Mouse (Mus musculus) midbrain, embryonic 11.5 days (tissue): Measurements from ENCODE around the gene Mthfr. TPM values are rescaled to one million over a fixed set of nuclear protein-coding genes. Genes with fewer than 3 reads are reported as not detected.
A peak's percentile ranks its signal among the peaks of the same experiment; 100 is the strongest.
"Not testable (repeated sequence)": the region's sequence is repeated elsewhere in the genome, so short reads cannot be mapped to it uniquely, and the experiment has no call there.

Source experiments
- ATAC-seq: fragments of 200-750 bp; cut with Nextera tagmentation; 2 replicates; pipeline ENCODE4 v1.8.0; 2017; ENCODE audit warnings: moderate TSS enrichment, moderate library complexity; ENCODE audit not compliant: low FRiP score
- DNase-seq: peaks from one replicate; pipeline ENCODE4 v3.0.0; 2015; ENCODE audit warnings: low spot score; ENCODE audit errors: missing footprints
- H3K27ac ChIP-seq: fragments of 300-500 bp; sonication (generic); 2 replicates; pipeline ENCODE4 v1.5.1; 2014; ENCODE audit warnings: low read depth, low read length
- H3K27me3 ChIP-seq: fragments of 300-500 bp; sonication (generic); 2 replicates; pipeline ENCODE4 v1.6.1; 2014; ENCODE audit warnings: mild to moderate bottlenecking, low read length, moderate library complexity, mixed read lengths; ENCODE audit not compliant: control insufficient read depth, insufficient read depth
- H3K36me3 ChIP-seq: fragments of 300-500 bp; sonication (generic); 2 replicates; pipeline ENCODE4 v1.6.1; 2014; ENCODE audit warnings: mild to moderate bottlenecking, low read length, moderate library complexity, mixed read lengths; ENCODE audit not compliant: control insufficient read depth, insufficient read depth
- H3K4me1 ChIP-seq: fragments of 300-500 bp; sonication (generic); 2 replicates; pipeline ENCODE4 v1.6.1; 2014; ENCODE audit warnings: low read length; ENCODE audit not compliant: control insufficient read depth, insufficient read depth
- H3K4me2 ChIP-seq: fragments of 300-500 bp; sonication (generic); 2 replicates; pipeline ENCODE4 v1.6.1; 2014; ENCODE audit warnings: mild to moderate bottlenecking, moderate library complexity
- H3K4me3 ChIP-seq: fragments of 300-500 bp; sonication (generic); 2 replicates; pipeline ENCODE4 v1.5.1; 2014; ENCODE audit warnings: low read depth, low read length
- H3K9ac ChIP-seq: fragments of 300-500 bp; sonication (generic); 2 replicates; pipeline ENCODE4 v1.6.1; 2014; ENCODE audit warnings: low read length
- H3K9me3 ChIP-seq: fragments of 300-500 bp; sonication (generic); 2 replicates; pipeline ENCODE4 v1.6.1; 2016; ENCODE audit warnings: low read length; ENCODE audit not compliant: control insufficient read depth
- WGBS: fragments of 180-500 bp; shearing (Covaris S2); extraction: QIAGEN DNeasy Blood & Tissue Kit; methylation state at CpG from one replicate; pipeline ENCODE4 v1.1.7; 2014; 5-methylcytosine and 5-hydroxymethylcytosine counted together
- polyA plus RNA-seq: library from polyadenylated mRNA; unstranded; fragments of >200 nt; fragmentation: Nextera tagmentation; extraction: Ambion mirVana; gene quantifications from 2 replicates; pipeline ENCODE4 v1.2.1, GENCODE M21; 2014

Gene Mthfr
- polyA plus RNA-seq, 1 experiment from 2014 or later, result 17.8 TPM

DNA sequence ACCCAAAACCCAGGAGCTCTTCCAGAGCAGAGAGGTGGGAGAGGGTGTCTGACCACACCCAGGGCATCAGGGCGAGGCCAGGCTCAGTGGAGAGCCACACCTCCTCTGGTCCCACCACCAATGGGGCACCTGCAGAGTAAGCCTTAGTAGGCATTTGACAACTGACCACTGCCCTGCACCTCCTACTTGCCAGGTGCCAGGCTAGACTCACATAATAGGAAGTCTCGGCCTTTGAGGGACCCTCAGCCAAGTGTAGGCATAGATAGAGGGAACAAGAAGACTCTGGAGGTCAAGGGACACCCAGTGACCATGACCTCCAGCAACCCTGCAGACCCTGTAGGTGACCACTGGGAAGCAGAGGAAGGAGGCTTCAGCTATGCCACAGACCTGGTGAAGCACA is 5.2 kb downstream of the Mthfr start:
- ATAC-seq (no peak), DNase-seq (peak; percentile 26)
- no peak overlapping the region for H3K9ac ChIP-seq
- no peak overlapping the region for H3K4me2 ChIP-seq
- H3K27ac ChIP-seq, result no peak overlapping the region
- peaks cover 12% of the 10 kb centered on the region for H3K36me3 ChIP-seq
- H3K27me3 ChIP-seq, result no peaks in the 10 kb centered on the region
- WGBS, result 98% methylated on average over 2 of the region's 2 CpGs
- no peak overlapping the region for H3K4me3 ChIP-seq
- peaks cover 29% of the 10 kb centered on the region for H3K4me1 ChIP-seq
- H3K9me3 ChIP-seq, result no peaks in the 10 kb centered on the region

- Histone ChIP-seq H3K4me3 (no peak overlapping the region), H3K9ac (no peak overlapping the region), H3K36me3 (peaks cover 17% of the 10 kb centered on the region), H3K27ac (peak overlapping the region; percentile 25; the same call in 1 of the 2 replicates), H3K9me3 (no peaks in the 10 kb centered on the region), H3K4me2 (no peak overlapping the region), H3K4me1 (peaks cover 12% of the 10 kb centered on the region), H3K27me3 (no peaks in the 10 kb centered on the region)
- WGBS, result 45% methylated on average over 4 of the region's 4 CpGs
- ATAC-seq (0 out of 2 replicates have a peak, but pooled peaks have one; percentile 40), DNase-seq (peak; percentile 61)
Measured at GRCm38 (mm10) chr4:148046450-148047031, 7.7 kb downstream of the Mthfr start.

GRCm38 (mm10) chr4:148050396-148050914 is 11.6 kb downstream of the Mthfr start:
- H3K36me3 ChIP-seq, result peaks cover 32% of the 10 kb centered on the region
- not testable (repeated sequence) for H3K27ac ChIP-seq, H3K9ac ChIP-seq, H3K4me1 ChIP-seq, ATAC-seq, H3K27me3 ChIP-seq, H3K9me3 ChIP-seq, H3K4me2 ChIP-seq, DNase-seq, H3K4me3 ChIP-seq
- 88% methylated on average over 3 of the region's 3 CpGs for WGBS

- Histone ChIP-seq H3K9ac (no peak overlapping the region), H3K4me3 (no peak overlapping the region), H3K4me2 (no peak overlapping the region), H3K9me3 (no peaks in the 10 kb centered on the region), H3K27me3 (no peaks in the 10 kb centered on the region), H3K4me1 (peaks cover 2% of the 10 kb centered on the region; the same call in 1 of the 2 replicates), H3K36me3 (peaks cover 40% of the 10 kb centered on the region), H3K27ac (no peak overlapping the region)
- ATAC-seq, result no peak
- 97% methylated on average over 13 of the region's 13 CpGs for whole genome bisulfite sequencing
- peak; percentile 59 for DNase-seq
Measured at GRCm38 (mm10) chr4:148051046-148051776, 12.3 kb downstream of the Mthfr start.

DNA sequence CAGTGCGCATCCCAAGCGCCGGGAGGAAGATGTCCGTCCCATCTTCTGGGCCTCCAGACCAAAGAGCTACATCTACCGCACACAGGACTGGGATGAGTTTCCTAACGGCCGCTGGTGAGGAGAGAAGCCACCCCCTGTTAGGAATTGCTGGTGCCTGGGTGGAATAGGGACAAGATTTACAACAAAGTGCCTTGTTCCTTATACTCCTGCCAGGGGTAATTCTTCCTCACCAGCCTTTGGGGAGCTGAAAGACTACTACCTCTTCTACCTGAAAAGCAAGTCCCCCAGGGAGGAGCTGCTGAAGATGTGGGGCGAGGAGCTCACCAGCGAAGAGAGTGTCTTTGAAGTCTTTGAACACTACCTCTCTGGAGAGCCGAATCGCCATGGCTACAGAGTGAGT is 13.0 kb downstream of the Mthfr start:
- Histone ChIP-seq H3K4me3 (no peak overlapping the region), H3K9me3 (no peaks in the 10 kb centered on the region), H3K9ac (no peak overlapping the region), H3K27ac (no peak overlapping the region), H3K4me1 (no peaks in the 10 kb centered on the region), H3K4me2 (no peak overlapping the region), H3K36me3 (peaks cover 41% of the 10 kb centered on the region), H3K27me3 (no peaks in the 10 kb centered on the region)
- peak; percentile 77 for DNase-seq
- WGBS, result 85% methylated on average over 11 of the region's 11 CpGs
- ATAC-seq, result no peak

DNA sequence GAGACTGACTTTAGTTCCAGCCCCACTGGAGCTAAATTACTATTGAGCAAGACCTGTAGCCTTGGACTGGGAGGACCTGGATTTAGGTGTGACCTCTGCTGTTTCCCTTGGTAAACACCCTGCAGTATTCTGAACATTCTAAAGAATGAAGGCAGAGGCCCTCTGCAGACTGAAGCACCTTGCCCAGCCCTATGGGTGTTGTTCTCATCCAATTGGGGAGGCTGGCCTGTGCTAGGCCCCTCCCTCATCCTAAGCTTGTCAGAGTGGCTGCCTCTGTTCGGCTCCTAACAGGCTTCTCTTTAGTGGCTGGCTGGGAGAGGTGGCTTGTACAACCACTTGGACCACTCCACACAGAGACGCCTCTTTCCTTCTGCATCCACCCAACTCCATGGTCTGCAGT is 14.1 kb downstream of the Mthfr start:
- H3K36me3 ChIP-seq, result peaks cover 39% of the 10 kb centered on the region
- H3K9ac ChIP-seq, result no peak overlapping the region
- H3K4me2 ChIP-seq, result no peak overlapping the region
- no peaks in the 10 kb centered on the region for H3K27me3 ChIP-seq
- peak; percentile 45 for DNase-seq
- no peaks in the 10 kb centered on the region for H3K9me3 ChIP-seq
- ATAC-seq, result no peak
- no peak overlapping the region for H3K4me3 ChIP-seq
- H3K27ac ChIP-seq, result no peak overlapping the region
- H3K4me1 ChIP-seq, result no peaks in the 10 kb centered on the region
- 81% methylated on average over 2 of the region's 2 CpGs for WGBS

DNA sequence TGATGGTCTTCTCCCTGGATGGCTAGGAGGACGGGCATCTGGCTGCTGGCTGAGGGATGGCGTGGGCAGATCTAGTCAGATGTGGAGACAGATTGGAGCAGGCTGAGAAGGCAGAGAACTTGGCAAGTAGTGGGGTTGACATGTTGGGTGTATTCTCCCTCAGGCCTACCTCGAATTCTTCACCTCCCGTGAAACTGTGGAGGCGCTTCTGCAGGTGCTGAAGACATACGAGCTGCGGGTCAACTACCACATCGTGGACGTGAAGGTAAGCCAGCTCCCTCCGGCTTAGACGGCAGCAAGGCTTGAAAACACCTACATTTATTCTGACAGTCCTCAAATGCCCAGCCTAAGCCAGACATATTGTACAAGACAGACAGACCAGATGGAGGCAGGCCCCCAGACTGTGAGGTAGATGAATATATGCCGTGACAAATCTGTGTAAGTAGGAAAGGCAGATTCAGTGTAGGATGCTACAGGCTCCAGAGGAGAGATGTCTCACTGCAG is 14.6 kb downstream of the Mthfr start:
- H3K36me3 ChIP-seq, result peaks cover 38% of the 10 kb centered on the region
- no peaks in the 10 kb centered on the region for H3K4me1 ChIP-seq
- H3K27me3 ChIP-seq, result no peaks in the 10 kb centered on the region
- no peak overlapping the region for H3K9ac ChIP-seq
- no peak overlapping the region for H3K4me2 ChIP-seq
- 91% methylated on average over 12 of the region's 12 CpGs for WGBS
- no peaks in the 10 kb centered on the region for H3K9me3 ChIP-seq
- H3K4me3 ChIP-seq, result no peak overlapping the region
- ATAC-seq (no peak), DNase-seq (peak; percentile 59)
- H3K27ac ChIP-seq, result no peak overlapping the region

- 93% methylated on average over 21 of the region's 21 CpGs for WGBS
- DNase-seq, result peak; percentile 56
Measured at GRCm38 (mm10) chr4:148054961-148055695, 16.3 kb downstream of the Mthfr start.

More at GRCm38 (mm10) chr4:148054961-148055695, 16.3 kb downstream of the Mthfr start:
- no peak overlapping the region for H3K27ac ChIP-seq
- H3K9me3 ChIP-seq, result no peaks in the 10 kb centered on the region
- H3K36me3 ChIP-seq, result peaks cover 34% of the 10 kb centered on the region
- no peak overlapping the region for H3K4me3 ChIP-seq
- no peak overlapping the region for H3K4me2 ChIP-seq
- no peak for ATAC-seq
- H3K27me3 ChIP-seq, result no peaks in the 10 kb centered on the region
- no peaks in the 10 kb centered on the region for H3K4me1 ChIP-seq
- H3K9ac ChIP-seq, result no peak overlapping the region
